Mouse (Mus musculus): ENCODE data around the gene Ctsz. TPM values are rescaled to one million over a fixed set of nuclear protein-coding genes. Genes with fewer than 3 reads are reported as not detected.

Ctsz gene
- total RNA-seq, 2 experiments from 2014 or later, result 190 to 339 TPM

DNA sequence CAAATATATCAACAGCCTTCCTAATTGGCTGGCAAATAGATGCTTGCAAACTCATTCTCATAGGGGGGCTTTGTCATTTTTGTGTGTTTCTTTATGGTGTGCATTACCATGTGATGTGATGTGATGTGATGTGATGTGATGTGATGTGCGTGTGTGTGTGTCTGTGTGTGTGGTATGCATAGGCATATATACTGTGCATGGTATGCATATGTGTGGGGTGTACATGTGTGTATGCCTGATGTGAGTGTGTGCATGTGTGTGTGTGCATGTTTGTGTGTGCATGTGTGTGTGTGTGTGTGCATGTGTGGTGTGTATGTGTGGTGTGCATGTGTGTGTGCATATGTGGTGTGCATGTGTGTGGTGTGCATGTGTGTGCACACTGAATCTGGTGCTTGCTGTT is 41.8 kb downstream of the Ctsz start:
- no peak for ATAC-seq (replicated peaks; ENCODE audit: poor library complexity)

DNA sequence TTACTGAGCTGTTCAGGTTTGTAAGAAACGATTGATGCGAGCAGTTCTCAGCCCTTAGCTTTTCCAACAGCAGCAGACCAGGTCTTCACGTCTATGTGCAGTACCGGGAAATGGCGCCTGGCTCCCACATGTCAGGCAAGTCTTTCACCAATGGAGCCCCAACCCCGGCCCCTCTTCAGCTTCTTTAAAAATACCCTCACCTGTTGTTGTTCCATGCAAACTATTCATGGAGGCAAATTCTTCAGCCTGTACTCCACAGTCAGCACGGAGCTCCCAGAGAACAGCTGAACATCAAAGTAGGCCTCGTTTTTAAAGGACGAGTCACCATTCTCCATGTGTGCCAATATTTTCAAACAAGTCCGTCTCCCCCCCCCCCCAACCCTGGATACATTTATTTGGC is 42.2 kb downstream of the Ctsz start:
- ATAC-seq (replicated peaks; ENCODE audit: poor library complexity), result no peak

DNA sequence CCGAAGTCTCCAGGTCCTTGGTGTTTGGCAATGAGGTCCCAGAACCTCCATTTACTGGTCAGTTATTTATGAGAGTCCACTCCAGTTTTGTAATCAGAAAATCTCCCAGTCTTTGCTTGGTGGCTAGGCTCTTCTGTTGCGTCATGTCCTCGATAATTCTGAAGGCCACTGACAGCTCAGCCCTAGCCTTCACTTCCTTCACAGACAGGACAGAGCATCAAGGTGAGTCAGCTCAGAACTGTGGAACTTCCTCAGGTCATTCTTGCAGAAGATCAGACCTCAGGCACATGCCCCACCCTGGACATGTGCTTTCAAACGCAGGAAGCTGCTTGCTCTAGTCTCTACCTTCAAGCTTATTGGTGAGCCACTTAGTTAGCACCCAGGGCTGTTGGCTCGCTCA is 45.5 kb downstream of the Ctsz start:
- peak; percentile 37; the same call in 1 of the 2 replicates for ATAC-seq (replicated peaks; ENCODE audit: poor library complexity)

DNA sequence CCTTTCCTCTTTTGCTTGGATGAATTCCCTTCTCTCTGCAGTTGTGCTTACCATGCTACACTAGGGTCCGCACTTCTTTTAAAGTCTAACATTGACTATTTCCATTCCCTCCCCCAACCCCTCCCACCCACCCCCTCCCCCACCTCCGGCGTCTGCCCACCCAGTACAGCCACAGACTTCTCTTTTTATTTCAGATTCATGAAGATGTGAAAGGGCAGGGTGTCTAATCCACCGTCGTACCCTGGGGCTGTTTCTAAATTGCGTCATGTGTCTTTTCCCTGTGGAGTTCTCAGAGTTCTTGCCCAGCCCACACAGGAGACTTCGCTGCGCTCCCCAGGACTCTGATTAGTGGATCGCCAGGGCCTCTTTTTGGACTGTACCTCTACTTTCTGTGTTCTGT is 46.3 kb downstream of the Ctsz start:
- no peak for ATAC-seq (replicated peaks; ENCODE audit: poor library complexity)

DNA sequence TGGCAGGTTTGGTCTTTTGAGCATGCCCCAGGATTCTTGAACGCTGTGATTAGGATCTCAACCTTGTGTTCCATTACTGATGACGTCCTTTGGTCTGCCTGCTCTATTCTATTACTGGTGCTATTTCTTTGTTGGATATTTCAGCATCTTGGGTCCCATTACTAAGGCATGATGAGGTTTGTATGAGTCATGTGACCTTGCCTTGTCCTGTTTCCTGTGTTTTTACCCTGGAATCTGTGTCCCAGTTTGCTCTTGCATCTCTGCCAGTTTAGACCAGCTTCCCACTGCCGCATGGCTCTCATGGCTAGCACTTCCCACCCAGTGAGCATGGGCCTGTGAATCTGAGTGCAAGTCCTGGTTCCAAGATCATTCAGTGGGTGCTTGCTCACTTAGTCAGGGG is 46.9 kb downstream of the Ctsz start:
- ATAC-seq (replicated peaks; ENCODE audit: poor library complexity), result no peak

DNA sequence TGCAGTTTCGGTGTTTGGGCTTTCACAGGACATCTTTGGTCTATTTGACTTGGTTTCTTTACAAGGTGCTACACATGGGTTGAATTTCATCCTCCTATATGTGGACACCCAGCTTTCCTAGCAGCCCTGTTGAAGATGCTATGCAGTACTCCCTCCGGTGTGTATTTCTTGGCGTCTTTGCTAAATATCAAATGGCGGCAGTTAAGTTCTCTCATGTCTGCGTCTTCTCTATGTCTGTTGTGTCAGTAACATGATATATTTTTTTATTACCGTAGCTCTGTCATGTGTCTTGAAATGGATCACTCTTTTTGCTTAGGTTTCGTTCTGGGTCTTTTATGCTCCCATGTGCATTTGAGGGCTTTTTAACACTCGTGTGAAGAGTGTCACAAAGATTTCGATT is 57.8 kb downstream of the Ctsz start:
- ATAC-seq (replicated peaks; ENCODE audit: poor library complexity), result no peak

Other genes starting within 250 kb of the Ctsz start
- 564 and 566 TPM in 2 replicates for gene Gnas, start 154.7 kb downstream of the Ctsz start, total RNA-seq (2015)
- 218 and 221 TPM in 2 replicates for gene Gnas, start 154.7 kb downstream of the Ctsz start, total RNA-seq (2017)
- 0.12 TPM in 1 of 2 replicates, not detected in the other for gene Gm20721, start 92.3 kb downstream of the Ctsz start, total RNA-seq (2015)
- gene Gm20721, start 92.3 kb downstream of the Ctsz start, total RNA-seq (2017), result 3.1 and 3.3 TPM in 2 replicates
- gene Nelfcd, start 23.2 kb downstream of the Ctsz start, total RNA-seq (2015), result 27.7 and 29.3 TPM in 2 replicates
- gene Nelfcd, start 23.2 kb downstream of the Ctsz start, total RNA-seq (2017), result 33.8 and 43.0 TPM in 2 replicates
- gene Tubb1, start 11.7 kb upstream of the Ctsz start, total RNA-seq (2015), result not detected in 2 replicates
- 0.30 TPM in 1 of 2 replicates, not detected in the other for gene Tubb1, start 11.7 kb upstream of the Ctsz start, total RNA-seq (2017)
- gene Atp5e, start 25.1 kb upstream of the Ctsz start, total RNA-seq (2015), result 546 and 547 TPM in 2 replicates
- 250 and 276 TPM in 2 replicates for gene Atp5e, start 25.1 kb upstream of the Ctsz start, total RNA-seq (2017)
- 85.8 and 87.2 TPM in 2 replicates for gene Prelid3b, start 34.0 kb upstream of the Ctsz start, total RNA-seq (2015)
- 145 and 157 TPM in 2 replicates for gene Prelid3b, start 34.0 kb upstream of the Ctsz start, total RNA-seq (2017)
- gene Zfp831, start 204.5 kb upstream of the Ctsz start, total RNA-seq (2015), result 0.76 and 1.5 TPM in 2 replicates
- gene Zfp831, start 204.5 kb upstream of the Ctsz start, total RNA-seq (2017), result 0.67 and 1.1 TPM in 2 replicates

Measured in megakaryocyte progenitor cell, adult 5-6 weeks (primary cell).